Mouse (Mus musculus): ENCODE results near the gene Plbd1.

Gene Plbd1

DNA sequence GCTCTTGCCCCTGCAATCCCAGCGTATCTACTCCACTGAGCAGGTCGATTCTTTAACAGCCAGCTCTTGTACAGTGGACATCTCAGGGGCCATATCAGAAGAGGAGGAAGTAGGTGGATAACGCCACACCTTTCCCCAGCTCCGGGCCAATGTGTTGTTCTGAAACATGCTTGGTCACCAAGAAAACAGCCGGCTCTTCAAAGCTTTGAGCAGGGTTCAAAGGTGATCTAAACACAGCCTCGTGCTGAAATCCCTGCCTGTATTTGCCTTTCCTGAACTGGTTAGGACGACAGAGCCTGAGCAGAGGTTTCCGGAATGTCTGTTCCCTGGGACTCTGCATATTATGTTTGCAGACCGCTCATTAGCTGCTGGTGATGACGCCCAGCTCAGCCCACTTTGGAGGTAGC lies 14.3 kb downstream of the Plbd1 start:
- no peak for DNase-seq

DNA sequence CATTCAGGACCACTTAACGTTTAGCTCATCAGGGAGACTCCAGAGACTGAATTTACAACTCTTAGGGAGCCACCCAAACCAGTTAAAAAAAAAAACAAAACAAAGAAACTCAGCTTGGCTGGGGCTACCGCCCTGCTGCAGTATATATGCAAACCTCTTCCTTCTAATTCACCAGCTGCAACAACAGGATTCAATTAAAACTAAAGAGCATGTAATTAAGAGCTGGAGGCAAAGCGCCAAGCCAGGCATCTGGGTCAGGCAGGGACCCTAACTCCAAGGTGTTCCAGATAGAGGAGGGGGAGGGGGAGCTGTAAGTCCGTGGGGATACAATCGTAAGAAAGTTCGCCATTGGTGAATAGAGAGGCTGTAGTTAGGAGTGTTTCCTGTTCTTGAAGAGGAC lies 15.5 kb downstream of the Plbd1 start:
- DNase-seq = no peak

DNA sequence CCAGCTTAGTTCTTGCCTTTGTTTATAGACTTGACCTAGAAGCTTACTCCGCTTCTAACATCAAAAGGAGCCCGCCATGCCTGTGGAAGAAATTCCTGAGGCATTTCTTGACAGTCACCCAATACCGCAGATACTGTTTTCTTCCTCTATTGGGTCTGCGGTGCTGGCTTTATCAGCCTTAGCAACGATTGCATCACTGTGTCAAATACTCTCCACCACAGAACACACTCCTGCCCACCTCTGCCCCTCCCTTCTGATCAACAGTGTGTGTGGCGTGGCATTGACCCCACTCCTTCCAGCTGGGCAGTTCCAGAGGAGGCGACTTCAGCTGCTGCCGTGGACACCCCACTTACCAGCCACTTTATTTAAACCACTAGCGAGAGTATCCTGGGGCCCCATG lies 16.0 kb downstream of the Plbd1 start:
- no peak for DNase-seq

DNA sequence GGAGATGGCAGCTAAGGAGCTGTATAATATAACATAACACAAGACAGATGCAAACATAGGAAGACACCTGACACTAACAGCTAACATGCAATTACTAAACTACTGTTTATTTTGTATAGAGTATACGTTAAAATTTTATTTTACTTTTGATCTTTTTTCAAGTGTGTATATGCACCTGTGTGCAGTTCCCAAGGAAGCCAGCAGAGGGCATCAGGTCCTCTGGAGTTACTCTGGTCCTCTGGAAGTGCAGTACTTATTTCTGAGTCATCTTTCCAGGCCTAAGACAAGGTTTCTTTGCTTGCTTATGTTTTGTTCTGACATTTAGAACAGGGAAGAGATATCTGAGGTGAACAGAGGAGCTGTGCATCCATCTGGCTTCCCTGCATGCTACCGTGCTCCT lies 17.6 kb downstream of the Plbd1 start:
- no peak for DNase-seq

DNA sequence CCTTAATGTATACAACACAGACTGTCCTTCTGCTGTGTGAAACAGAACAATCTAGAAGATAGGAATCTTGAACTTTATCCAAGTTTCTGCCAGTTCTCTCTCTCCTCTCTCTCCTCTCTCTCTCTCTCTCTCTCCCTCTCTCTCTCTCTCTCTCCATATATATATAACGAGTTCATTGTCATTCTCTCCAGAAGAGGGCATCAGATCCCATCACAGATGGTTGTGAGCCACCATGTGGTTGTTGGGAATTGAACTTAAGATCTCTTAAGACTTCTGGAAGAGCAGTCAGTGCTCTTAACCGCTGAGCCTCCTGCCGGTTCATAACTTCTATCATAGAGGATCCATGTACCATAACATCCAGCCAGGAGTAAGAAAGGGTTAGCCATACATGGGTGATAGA lies 26.7 kb downstream of the Plbd1 start:
- no peak for DNase-seq

DNA sequence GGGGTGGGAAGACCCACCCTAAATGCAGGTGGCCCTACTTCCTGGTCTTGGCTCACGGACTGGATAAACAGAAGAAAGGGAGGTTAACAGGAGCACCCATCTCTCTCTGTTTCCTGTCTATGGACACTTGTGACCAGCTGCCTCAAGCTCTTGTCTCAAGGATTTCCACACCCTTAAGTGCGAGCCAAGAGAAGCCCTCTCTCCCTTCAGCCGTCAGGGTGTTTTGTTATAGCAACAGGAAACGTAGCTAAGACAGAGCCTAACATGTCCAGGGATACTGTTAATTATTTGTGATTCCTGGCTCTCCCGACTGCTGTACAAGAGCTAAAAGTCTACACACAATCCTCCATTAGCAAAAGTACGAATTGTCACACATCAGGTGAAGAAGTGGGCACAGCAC lies 28.0 kb downstream of the Plbd1 start:
- DNase-seq = no peak

DNA sequence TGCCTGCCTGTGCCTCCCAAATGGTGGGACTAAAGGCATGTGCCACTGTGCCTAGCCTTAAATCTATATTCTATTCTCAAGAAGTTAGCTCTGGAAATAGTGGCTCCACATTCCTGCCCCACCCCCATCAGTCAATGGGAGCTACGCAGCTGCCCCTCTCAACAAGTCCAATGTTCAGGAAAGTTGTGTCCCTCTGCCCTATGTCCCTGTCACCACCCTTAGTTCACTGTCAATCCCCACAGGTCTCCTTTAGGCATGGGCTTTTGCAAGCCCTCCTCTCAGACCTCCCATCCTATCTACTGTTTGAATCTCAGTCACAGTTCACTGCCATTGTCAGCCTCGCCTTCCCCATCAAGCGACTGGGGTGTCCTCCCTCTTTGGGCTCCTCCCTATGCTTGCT lies 28.6 kb downstream of the Plbd1 start:
- no peak for DNase-seq

DNA sequence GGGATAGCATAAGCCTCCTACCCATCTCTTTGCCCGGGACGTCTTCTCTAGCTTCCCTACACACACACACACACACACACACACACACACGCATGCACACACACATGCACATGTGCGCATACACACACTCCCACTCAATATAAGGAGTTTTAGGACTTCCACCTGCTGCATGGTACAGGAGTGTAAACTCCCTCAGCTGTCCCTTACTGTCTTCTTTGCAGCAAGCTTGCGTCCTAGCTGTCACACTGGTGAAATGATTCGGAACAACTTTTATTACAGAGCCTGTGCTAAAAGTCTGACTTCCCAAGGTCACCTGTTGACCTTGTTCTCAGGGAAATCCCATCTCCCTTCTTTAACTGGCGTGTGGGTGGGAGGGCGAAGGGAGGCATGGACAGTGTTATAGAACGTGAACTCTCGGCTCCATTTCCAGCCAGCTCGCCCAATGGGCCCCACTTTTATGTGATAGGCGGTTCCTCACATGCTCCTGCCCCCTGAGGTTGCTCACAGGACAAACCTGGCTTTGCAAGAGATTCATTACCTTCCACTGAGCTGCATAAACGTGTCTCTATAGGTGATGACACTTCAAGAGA lies 29.7 kb downstream of the Plbd1 start:
- DNase-seq = no peak

DNA sequence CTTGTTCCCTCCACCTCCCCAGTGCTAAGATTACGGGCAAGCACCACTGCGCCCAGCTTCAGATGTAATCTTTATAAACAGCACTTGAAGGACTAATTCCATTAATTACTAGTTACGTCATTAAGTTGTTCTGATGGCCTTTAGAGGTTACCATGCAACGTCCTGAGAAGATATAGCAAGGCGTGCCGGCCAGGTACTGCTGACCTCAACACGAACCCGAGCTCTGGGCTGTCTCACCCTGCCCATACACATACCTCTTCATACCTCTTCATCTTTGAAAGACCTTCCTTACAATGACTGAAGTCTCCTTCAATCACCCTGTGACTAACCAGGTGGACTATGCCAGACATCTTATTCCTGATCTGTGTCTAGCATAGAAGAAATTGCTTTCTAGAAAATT lies 30.2 kb downstream of the Plbd1 start:
- DNase-seq = no peak

DNA sequence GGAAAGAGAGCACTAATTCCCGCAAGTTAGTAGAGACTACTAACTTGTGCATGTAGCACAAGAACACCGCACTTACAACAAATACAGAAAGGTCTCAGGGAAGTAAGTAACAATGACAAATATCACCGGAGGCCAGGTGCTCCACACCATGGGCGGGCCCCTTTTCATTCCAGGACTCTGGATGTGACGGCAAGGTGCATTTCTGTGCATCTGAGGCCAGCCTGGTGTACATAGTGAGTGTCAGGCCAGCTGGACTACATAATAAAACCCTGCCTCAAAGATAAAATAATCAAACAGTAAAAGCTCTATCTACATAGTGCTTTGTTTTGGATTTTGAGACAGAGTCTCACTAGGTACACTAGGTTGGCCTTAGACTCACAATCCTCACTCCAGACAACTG lies 32.1 kb downstream of the Plbd1 start:
- DNase-seq = no peak

DNA sequence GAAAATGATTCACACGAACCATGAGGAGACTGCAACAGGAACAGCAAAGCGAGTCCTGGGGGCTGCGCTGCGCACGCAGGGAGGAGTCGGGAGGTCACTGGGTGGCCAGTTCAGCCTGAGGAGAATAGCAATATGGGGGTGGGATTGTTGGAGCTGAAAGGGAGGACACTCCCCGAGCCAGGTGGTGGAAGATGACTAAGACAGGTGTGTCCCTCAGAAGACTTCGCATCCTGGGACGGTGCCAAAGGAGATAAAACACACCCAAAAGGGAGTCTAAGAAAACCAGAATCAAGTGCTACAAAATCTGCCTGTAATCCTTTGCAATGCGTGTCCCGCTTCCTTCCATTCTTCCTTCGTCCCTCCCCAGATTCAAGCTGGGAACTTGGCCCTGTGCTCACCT lies 36.3 kb downstream of the Plbd1 start:
- no peak for DNase-seq

DNA sequence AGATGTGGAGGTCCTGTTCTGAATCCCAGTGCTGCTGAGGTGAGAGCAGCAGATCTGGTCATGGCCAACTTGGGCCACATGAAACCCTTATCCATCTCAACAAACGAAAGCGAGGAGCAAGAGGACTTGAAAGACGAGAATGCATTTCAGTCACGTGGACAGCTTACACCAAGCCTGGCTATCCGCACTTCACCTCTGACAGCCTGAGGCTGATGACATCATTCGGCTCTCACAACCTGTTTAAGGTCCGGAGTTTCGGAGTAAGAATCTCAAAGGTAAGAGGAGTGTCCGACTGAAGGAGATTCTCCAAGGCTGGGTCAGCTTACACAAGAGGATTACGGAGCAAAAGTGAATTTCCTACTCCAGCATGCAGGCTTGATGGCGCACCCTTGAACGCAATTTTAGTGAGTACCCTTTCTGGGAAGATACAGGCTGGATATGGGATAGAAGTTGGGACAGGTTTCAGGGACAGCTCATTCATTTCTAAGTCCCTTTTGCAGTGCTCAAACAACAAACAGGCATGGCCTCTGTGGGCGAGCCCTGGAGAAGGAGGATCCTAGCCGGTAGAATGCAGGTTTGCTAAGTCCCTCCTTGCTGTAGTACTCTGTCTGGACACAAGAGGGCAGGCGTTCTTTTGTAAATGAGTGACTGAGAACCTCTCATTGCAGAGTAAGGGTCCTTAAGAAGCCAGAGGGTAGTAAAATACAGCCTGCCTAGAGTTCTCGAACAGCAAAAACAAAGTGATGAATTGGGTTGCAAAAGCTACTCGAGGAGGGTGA lies 41.2 kb downstream of the Plbd1 start:
- peak; percentile 47 for DNase-seq

DNA sequence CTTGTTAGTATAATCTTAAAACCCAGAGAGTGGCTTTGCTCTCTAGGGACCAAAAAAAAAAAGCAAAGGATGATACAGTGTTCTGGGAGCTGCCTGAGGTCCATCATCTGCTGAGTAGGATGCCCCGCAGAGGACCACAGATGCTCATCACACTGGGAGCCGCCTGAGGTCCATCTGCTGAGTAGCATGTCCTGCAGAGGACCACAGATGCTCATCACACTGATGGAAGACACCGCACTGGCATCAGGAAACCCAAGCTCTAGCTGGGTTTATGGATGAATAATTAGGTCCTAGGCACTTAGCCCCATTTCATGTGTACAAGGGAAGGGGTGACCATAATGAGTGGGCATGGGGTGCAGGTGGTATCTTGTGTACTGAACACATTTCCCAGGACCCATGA lies 47.6 kb downstream of the Plbd1 start:
- DNase-seq = peak; percentile 90

DNA sequence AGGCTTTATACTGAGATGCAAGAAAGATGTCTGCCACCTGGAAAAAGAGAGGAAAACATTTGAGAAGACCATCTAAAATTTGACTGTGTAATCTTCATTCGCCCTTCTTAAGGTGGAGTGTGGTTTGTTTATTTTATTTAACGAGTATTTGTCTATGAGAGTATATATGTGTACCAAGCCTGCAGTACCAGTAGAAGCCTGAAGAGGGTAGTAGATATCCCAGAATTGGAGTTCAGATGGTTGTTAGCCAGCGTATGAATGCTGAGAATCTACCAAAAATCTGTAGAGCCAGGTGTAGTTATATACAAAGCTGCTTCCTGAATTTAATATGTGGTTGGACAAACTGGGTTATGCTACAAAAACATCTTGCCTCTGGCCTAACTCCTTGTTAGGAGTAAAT lies 49.4 kb downstream of the Plbd1 start:
- no peak for DNase-seq

DNA sequence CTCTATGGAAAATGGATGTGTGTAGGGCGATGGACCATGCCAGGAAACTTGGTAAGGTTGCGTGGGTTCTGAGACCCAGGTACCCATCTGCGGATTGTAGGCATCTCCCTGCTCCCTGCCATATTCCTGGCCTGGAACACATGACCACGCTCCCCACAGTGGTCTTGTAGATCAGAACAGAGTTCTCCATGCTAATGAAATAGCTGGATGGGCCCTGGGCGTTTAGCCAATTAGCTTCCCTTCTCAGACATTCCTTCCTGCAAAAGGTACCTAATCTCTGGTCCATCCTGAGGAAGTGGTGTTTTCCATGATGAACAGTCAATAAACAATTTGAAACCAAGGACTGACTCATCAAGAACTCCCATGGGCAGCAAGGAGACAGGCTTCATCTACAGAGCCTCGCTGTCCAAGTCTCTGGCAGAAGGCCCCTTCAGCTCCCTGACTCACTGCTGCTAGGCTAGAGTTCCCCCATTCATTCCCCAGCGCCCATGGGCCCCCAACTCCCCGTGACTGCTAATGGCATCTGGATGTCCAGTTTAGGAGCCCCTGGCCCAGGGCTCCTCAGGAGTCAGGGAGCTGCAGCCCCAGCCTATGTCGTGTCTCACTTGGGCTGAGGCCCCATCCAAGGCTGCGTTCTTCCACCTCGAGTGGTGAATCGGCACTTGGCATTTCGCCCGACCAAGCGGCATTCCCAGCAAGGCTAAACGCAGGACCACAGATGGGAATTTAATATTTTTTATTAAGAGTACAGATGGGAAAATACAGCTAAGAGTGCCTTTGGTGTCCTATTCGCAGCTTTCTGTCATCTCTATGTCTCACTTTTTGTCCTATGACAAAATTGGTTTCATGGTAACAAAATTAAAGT lies 50.1 kb downstream of the Plbd1 start:
- peak; percentile 54 for DNase-seq

DNA sequence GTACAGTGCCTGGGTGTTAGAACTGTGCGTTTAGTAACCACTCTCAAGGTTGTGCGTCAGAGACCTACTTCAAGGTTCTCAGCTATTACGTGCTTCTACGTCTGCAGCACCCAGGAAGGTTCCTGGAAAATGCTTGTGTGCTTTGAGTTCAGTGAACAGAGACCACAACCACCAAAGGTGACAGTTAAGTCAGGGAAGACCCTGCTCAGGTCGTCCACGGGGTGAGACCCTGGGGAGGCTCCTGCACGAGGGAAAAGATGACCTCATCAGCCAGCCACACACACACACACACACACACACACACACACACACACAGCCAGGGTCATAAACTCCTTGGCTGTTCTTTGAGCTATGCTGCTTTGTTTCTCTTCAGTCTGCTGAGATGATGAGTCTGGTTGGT lies 59.1 kb downstream of the Plbd1 start:
- no peak for DNase-seq

DNA sequence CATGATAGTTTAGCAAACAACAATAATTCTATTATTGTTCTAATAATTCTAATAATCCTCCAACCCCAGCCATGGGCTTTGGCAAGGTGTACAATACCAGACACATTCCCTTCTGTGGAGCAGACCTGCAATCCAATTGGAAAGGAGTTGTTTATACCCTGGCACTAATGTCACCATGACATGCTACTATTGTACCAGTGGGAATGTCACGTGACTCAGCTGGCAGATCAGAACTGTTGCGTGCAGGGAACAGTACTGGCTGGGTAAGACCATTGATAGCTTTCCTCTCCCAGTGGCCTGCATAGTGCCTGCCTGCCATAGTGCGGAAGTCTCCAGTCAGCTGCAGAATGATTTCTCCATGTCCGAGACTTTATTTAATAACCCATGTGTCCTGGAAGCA lies 67.2 kb downstream of the Plbd1 start:
- no peak for DNase-seq

DNA sequence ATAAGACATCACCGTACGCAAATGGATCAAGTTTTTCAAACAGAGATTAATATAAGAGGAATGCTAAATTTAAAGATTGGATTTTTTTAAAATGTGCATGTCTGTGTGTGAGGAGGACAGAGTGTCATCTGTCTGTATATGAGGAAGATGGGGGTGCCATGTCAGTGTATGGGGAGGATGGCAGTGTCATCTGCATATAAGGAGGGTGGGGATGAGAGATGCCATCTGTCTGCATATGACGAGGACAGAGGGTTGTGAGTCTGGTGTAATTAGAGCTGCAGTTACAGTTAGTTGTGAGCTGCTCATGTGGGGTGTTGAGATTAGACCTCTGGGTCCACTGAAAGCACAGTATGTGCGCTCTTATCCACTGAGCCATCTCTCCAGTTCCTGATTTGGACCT lies 71.0 kb downstream of the Plbd1 start:
- DNase-seq = no peak

DNA sequence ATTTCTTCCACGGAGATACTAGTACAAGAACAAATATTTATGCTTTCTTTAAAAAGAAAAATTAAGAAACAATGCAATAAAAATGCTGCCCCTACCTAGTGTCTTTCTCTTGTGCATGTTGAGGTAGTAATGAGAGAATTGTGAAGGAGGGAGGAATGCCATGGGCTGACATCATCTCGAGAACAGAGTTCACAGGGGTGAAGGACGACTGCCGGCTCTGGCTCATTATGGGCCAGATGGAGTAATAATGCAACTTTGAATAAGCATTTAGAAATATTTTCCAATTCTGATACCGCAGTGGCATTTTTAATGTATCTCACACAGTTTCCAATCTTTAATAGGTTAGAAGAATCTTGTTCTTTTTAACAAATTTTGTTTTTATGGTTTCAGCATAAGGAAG lies 95.7 kb downstream of the Plbd1 start:
- DNase-seq = no peak
